Mouse (Mus musculus) thymus, postnatal 10 days (tissue): ENCODE results near the gene Fam124a.
"Not testable (repeated sequence)": the region's sequence is repeated elsewhere in the genome, so short reads cannot be mapped to it uniquely, and the experiment has no call there.

Experiments used
- DNase-seq, 2 experiments: peaks; one replicate each; pipeline ENCODE4 v3.0.0; 2021; ENCODE audit warnings: low spot score in 2 of 2

Gene Fam124a

DNA sequence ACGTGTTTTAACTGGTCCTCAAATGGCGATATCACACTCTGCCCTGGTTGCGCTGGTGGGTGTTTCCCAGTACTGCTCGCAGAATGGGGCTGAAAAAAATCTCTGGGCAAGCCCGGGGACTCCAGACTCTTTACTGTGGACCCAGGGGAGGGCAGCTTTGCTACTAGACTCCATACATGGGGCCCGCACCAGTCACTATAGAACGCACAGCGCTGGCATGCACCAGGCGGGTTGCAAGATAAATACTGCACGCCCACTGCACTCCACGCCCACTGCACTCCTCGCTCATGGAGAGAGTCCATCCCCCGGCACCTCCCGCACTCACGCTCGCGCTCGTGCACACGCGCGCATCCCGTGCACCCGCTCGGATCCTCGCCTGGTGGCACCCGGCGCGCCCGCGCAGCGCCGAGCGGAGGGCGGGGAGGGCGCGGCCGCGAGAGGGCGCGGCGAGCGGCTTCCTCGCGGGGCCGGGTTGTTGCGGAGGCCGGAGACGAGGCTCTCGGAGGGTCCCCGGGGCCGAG lies at the start of gene Fam124a:
Gene Fam124a (plus strand): TSS at position 429 of the 521 bp plus-strand sequence.
- DNase-seq = peak; percentile 25 to 47

GRCm38 (mm10) chr14:62506261-62506660 lies 49.3 kb upstream of the Fam124a start:
- no peak for DNase-seq

DNA sequence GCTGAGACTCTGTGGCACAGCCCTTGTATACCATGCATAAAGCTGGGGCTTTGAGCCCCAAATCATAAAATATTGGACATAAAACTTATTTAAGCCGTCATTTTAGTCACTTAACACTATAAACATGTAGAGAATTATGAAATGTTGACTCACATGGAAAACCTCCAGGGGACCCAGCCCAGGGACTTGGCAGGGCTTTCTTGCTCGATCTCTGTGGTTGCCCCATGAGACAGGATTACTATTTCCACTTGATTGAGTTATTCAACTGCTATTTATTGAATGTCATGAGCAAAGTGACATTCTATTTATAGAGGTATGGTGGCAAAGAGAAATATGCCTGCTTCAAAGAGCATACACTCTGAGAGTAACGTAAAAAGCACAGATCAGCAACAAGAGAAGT lies 46.2 kb upstream of the Fam124a start:
- DNase-seq = no peak

GRCm38 (mm10) chr14:62512845-62513244 lies 42.7 kb upstream of the Fam124a start:
- DNase-seq = no peak

GRCm38 (mm10) chr14:62530951-62531350 lies 24.6 kb upstream of the Fam124a start:
- no peak for DNase-seq

DNA sequence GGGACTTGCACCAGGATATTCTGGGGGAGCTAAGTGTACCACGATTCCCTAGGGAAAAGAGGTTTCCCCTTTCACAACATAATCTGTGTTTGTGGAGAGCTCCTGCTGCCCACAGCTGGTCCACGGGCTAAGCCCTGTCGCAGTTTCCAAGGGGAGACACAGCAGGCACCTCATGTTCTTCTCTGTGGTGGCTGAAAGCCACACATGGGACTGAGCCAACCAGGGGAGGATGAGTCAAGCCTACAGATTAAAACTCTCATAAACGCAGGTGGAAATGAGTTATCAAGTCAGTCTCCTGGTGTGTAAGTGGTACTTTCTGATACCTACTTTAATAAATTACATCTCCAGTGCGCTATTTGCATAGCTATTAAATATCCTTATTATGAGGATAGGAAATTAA lies 19.4 kb upstream of the Fam124a start:
- DNase-seq = no peak

DNA sequence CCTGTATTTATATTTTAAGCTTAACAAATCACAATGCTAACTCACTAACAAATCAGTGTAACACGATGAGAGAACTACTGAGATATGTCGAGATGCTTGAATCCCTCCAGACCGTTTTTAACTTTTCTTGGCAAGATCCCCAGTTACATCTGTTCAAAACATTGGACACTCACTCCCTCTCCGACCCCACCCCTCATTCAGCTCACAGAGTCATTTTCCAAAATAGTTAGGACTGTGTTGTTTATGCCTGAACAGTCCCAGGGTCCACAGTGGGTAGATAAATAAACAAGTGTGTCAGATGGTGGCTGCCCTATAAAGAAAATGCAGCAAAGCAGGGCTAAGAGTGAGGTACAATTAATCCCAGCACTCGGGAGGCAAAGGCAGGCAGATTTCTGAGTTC lies 18.5 kb upstream of the Fam124a start:
- DNase-seq = no peak

DNA sequence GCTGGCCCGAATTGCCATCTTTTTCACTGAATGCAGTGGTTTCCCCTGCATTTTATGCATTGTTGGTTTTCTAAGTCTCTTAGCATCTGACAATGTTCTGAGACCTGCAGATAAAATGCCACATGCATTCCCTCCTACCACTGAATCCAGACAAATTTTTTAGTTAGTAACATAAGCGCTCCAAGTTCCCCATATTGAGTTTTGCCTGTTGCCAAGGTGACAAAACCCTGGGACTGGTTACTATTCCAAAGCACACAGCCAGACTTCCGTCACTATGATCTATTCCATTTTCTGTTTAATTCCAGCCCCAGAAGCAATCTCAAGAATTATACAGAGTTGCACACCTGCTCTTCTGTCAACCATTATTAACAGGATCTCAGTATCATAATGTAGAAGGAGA lies 15.7 kb upstream of the Fam124a start:
- no peak for DNase-seq

DNA sequence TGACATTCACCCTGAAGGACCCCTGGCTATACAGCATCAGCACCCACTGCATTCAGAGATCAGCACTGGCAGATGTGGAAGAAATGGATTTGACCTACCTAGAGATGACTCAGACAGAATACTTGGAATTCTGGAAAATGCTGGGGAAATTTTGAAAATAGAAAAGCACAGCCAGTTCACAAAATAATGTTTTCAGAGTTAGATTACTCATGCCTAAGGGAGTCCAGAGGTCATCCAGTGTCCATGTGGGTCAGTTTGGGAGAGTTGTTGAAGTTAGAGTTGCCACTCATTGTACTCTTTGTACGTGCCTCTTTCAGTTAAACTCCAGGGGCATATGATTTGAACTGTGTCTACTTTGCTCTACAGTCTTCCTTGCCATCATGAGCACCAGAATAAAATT lies 13.8 kb upstream of the Fam124a start:
- DNase-seq = no peak

DNA sequence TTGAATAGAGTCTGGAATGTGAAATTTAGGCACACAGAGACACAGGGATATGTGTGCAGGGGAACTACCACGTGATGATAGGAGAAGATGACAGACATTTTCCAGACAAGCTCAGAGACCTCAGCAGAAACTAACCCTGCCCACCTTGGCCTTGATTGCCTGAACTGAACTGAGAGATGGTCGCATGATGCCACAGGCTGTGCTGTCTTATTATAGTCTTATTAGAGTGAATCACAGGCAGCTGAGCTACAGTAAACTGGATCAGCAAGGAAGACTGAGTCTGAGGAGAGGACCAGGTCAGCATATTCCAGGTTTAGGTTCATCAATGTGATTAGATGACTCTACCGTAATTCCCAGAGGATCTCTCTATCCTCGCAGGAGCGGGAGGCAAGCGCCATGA lies 9.2 kb upstream of the Fam124a start:
- no peak for DNase-seq

GRCm38 (mm10) chr14:62546746-62547145 lies 8.8 kb upstream of the Fam124a start:
- no peak for DNase-seq

DNA sequence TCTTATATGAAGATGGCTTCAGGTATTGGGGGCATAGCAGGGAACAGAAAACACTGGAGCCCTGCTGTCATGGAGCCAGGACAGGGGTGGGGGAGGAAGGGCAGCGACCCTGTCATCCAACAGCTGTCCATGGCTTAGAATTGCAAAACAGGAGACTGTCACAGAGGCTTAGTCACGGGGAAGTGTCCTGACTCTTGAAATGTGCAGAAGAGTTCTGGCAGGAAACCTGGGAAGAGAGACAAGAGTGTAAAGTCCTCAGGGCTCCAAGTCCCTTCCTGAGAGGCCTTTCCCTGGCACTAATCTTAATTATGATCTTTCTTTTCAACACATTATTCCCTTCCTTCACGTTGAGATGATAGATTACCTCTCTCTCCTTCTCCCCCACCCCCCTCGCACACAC lies 5.4 kb upstream of the Fam124a start:
- DNase-seq = no peak

GRCm38 (mm10) chr14:62552771-62553170 lies 2.8 kb upstream of the Fam124a start:
- no peak for DNase-seq

- DNase-seq = no peak
These were observed 1.8 kb upstream of the Fam124a start for GRCm38 (mm10) chr14:62553786-62554185.

DNA sequence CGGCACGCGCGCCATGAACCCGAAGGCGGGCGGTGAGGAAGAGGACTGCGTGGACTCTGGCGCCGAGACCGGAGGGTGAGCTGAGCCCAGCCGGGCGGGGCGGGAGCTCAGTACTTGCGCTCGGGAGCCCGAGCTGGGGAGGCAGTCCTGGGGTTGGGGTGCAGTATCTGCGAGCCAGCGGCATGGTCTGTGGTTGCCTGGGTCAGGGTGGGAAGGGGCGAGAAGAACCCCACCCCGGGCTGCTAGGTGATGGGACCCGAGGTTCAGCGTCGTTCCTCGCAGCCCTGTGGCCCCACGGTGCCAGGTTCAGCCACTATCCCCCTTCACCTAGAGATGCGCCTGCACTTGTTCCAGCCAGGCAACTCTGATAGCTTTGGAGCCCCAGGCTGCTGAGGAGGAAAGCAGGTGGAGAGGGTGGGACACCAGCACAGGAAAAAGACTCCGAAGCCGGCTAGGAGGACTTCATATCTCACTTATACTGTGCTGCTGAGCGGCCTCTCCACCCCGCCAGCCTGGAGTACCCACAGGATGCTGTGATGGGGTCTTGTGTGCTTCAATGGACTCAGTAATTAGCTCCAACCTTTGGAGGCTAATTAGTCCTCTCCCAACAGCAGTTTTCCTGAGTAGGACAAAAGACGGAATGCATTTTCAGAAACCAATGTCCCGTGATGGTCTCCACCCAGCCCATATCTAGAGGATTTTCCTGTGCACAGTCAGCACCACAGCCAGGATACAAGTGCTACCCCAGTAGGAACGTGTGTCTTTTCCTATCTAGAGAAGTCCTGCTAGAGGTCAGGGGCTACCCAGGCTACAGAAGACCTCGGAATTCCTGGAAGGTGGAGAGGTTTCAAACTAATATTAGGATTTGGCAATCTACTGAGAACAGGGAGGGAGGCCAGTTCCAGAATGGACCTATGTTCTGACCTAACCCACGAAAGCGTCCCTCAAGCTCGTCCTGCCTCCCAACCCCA lies 588 bp downstream of the Fam124a start:
- no peak for DNase-seq

DNA sequence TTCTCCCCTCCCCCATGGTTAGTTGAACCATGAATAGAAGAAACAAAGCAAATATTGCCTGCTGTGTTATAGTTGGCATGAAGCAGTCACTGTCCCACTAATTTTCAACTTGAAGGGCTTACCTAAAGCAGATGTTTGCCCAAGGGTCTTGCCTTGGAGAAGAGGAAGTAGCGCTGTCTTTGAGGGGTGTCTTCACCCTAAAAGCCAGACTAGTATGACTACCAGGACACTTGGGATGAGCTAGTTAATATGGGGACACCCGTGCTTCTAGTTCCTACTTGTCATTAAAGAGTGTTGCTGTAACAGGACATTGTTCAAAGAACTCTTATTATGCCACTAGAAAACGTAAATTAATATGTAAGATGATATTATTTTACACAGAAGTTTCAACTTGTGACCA lies 1.6 kb downstream of the Fam124a start:
- no peak for DNase-seq

GRCm38 (mm10) chr14:62561875-62562748 lies 6.6 kb downstream of the Fam124a start:
- DNase-seq = no peak

DNA sequence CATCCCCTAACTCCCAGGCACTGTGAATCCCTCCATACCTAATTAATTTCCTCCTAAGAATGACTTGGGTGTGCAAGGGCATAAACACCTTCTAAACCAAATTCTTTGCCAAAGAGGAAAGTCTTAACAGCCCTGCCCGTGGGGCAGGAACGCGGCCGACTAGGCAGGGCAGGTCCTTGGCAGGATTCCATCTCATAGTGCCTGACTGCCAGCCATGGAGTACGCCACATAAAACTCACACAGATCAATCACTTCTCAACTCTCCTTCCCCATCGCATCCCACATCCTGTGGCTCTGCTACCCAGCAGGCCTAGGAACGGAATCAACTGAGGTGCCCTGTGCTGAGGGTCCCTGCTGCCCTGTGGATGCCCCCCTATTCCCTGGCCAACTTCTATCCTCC lies 8.1 kb downstream of the Fam124a start:
- DNase-seq = no peak

DNA sequence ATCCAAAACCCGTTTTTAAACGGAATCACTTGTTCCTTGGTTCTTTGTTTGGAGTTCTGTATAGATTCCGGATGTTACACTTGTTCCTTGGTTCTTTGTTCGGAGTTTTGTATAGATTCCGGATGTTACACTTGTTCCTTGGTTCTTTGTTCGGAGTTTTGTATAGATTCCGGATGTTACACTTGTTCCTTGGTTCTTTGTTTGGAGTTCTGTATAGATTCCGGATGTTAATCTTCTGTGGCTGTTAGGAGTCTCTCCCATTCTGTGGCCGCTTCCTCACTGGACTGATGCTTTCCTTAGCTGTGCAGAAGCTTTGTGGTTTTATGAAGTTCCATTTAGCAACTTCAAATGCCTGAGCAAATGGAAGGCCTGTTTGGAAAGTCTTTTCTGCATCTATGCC lies 11.3 kb downstream of the Fam124a start, which contains the start of gene Gm4131:
Gene Gm4131 (minus strand): TSS at position 101 of the 400 bp plus-strand sequence.
- DNase-seq = not testable (repeated sequence)

GRCm38 (mm10) chr14:62569463-62569862 lies 13.9 kb downstream of the Fam124a start:
- no peak for DNase-seq

- no peak for DNase-seq
These were observed 14.8 kb downstream of the Fam124a start for GRCm38 (mm10) chr14:62570299-62570698.

DNA sequence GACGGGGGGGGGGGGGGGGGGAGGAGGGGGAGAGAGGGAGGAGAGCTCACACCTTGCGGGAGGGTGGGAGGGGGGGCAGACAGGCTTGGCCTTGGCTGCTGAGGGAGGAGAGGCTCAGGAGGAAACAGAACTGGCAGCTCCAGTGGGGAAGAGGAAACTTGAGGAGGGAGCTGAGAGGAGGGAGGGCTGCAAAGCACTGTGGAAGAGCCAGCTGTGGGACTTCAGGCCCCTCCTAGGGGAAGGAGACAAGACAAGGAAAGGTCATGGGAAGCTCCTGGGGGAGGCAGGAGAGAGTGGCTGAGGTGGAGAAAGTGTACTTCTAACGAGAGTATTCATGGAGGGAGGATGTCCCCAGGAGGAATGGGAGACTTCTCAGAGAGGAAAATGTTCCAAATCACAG lies 17.9 kb downstream of the Fam124a start:
- no peak for DNase-seq
